Mouse (Mus musculus): ENCODE measurements around the gene Tmem190. TPM values are rescaled to one million over a fixed set of nuclear protein-coding genes. Genes with fewer than 3 reads are reported as not detected.

Gene Tmem190
- polyA plus RNA-seq, 1 experiment from 2014 or later, result not detected

GRCm38 (mm10) chr7:4743354-4743753 lies 39.4 kb upstream of the Tmem190 start:
- H3K27me3 ChIP-seq (replicated peaks; ENCODE audit: control insufficient read depth, insufficient read depth, low read length), result no peaks in the 10 kb centered on the region
- ATAC-seq (ENCODE audit: low read depth) (no peak), DNase-seq (ENCODE audit: low spot score) (no peak)
- WGBS, result 66% methylated on average over 2 of the region's 2 CpGs
- H3K9me3 ChIP-seq (ENCODE audit: control insufficient read depth, low read length), result no peaks in the 10 kb centered on the region
- no peak overlapping the region for H3K4me3 ChIP-seq (ENCODE audit: low read depth, low read length)
- no peak overlapping the region for H3K9ac ChIP-seq (ENCODE audit: low read depth, low read length)
- peaks cover 48% of the 10 kb centered on the region for H3K36me3 ChIP-seq (ENCODE audit: control insufficient read depth, insufficient read depth, low read length)
- no peak overlapping the region for H3K27ac ChIP-seq (replicated peaks; ENCODE audit: low read depth, low read length)
- H3K4me1 ChIP-seq (ENCODE audit: control insufficient read depth, insufficient read depth, low read length), result peaks cover 18% of the 10 kb centered on the region
- no peak overlapping the region for H3K4me2 ChIP-seq (ENCODE audit: low read depth, low read length)

DNA sequence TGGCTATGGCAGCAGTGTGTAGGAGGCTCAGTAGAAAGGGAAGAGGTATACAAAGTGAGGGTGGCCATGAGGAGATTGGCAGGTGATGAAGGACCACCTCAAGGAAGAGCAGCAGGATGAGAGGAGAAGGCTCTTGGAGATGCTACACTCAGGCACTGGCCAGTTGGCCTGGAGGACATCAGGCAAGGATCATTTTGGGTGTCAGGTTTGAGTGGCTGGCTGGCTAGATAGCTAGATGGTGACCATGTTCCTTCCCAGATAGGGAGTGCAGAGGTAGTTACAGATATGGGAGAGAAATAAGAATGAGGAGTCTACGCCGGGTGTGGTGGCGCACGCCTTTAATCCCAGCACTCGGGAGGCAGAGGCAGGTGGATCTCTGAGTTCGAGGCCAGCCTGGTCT lies 37.9 kb upstream of the Tmem190 start:
- Histone ChIP-seq H3K36me3 (ENCODE audit: control insufficient read depth, insufficient read depth, low read length) (peaks cover 48% of the 10 kb centered on the region), H3K4me1 (ENCODE audit: control insufficient read depth, insufficient read depth, low read length) (peaks cover 13% of the 10 kb centered on the region)
- ATAC-seq (ENCODE audit: low read depth), result no peak

GRCm38 (mm10) chr7:4746326-4746980 lies 36.3 kb upstream of the Tmem190 start:
- H3K9me3 ChIP-seq (ENCODE audit: control insufficient read depth, low read length), result no peaks in the 10 kb centered on the region
- no peak overlapping the region for H3K9ac ChIP-seq (ENCODE audit: low read depth, low read length)
- ATAC-seq (ENCODE audit: low read depth) (no peak), DNase-seq (ENCODE audit: low spot score) (no peak)
- no peak overlapping the region for H3K27ac ChIP-seq (replicated peaks; ENCODE audit: low read depth, low read length)
- peaks cover 5% of the 10 kb centered on the region; the same call in 1 of the 2 replicates for H3K4me1 ChIP-seq (ENCODE audit: control insufficient read depth, insufficient read depth, low read length)
- H3K4me3 ChIP-seq (ENCODE audit: low read depth, low read length), result no peak overlapping the region
- no peak overlapping the region for H3K4me2 ChIP-seq (ENCODE audit: low read depth, low read length)
- no peaks in the 10 kb centered on the region for H3K27me3 ChIP-seq (replicated peaks; ENCODE audit: control insufficient read depth, insufficient read depth, low read length)
- 82% methylated on average over 22 of the region's 22 CpGs for WGBS
- H3K36me3 ChIP-seq (ENCODE audit: control insufficient read depth, insufficient read depth, low read length), result peaks cover 48% of the 10 kb centered on the region

More for the DNA sequence above, 37.9 kb upstream of the Tmem190 start:
- H3K27ac ChIP-seq (replicated peaks; ENCODE audit: low read depth, low read length), result no peak overlapping the region
- H3K27me3 ChIP-seq (replicated peaks; ENCODE audit: control insufficient read depth, insufficient read depth, low read length), result no peaks in the 10 kb centered on the region
- no peak overlapping the region for H3K4me2 ChIP-seq (ENCODE audit: low read depth, low read length)
- 95% methylated on average over 6 of the region's 6 CpGs for WGBS
- no peak overlapping the region for H3K9ac ChIP-seq (ENCODE audit: low read depth, low read length)
- no peaks in the 10 kb centered on the region for H3K9me3 ChIP-seq (ENCODE audit: control insufficient read depth, low read length)
- DNase-seq (ENCODE audit: low spot score), result no peak
- H3K4me3 ChIP-seq (ENCODE audit: low read depth, low read length), result no peak overlapping the region

DNA sequence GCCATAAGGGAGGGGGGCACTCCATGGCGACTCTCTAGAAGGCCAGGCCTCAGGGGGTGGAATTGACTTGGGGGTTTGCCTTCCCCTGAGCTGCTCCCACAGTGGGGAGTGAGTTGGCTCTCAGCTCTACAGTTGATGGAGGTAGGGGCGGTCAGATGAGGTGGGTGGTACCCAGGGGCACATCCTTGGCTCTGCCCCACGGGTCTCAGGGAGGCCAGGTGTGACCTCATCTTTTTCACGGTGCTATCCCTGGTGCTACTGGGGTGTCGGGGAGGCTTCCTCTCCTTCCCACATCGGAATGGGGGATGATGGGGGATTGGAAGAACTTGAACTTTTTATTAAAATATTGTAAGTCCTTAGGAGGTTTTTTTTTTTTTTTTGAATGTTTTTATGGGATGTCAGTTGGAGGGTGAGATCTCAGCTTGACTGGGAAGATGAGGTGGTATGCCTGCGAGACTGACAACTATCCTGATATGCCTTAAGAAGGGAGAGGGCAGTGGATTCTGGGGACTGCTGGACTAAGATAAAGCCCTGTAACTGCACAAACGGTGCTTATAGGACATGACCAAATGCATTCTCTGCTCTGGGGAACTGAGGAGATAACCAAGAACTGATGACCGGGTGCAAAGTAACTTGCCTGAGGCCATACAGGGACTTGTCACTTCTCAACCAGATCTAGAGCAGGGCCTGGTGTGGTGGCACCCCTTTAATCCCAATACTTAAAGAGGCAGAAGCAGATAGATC lies 35.4 kb upstream of the Tmem190 start:
- 79% methylated on average over 8 of the region's 9 CpGs for WGBS
- H3K4me3 ChIP-seq (ENCODE audit: low read depth, low read length), result no peak overlapping the region
- no peak overlapping the region for H3K9ac ChIP-seq (ENCODE audit: low read depth, low read length)
- peaks cover 9% of the 10 kb centered on the region for H3K4me1 ChIP-seq (ENCODE audit: control insufficient read depth, insufficient read depth, low read length)
- no peak overlapping the region for H3K4me2 ChIP-seq (ENCODE audit: low read depth, low read length)
- H3K36me3 ChIP-seq (ENCODE audit: control insufficient read depth, insufficient read depth, low read length), result peaks cover 42% of the 10 kb centered on the region
- no peaks in the 10 kb centered on the region for H3K9me3 ChIP-seq (ENCODE audit: control insufficient read depth, low read length)
- H3K27ac ChIP-seq (replicated peaks; ENCODE audit: low read depth, low read length), result no peak overlapping the region
- no peak for DNase-seq (ENCODE audit: low spot score)
- ATAC-seq (ENCODE audit: low read depth), result no peak
- no peaks in the 10 kb centered on the region for H3K27me3 ChIP-seq (replicated peaks; ENCODE audit: control insufficient read depth, insufficient read depth, low read length)

DNA sequence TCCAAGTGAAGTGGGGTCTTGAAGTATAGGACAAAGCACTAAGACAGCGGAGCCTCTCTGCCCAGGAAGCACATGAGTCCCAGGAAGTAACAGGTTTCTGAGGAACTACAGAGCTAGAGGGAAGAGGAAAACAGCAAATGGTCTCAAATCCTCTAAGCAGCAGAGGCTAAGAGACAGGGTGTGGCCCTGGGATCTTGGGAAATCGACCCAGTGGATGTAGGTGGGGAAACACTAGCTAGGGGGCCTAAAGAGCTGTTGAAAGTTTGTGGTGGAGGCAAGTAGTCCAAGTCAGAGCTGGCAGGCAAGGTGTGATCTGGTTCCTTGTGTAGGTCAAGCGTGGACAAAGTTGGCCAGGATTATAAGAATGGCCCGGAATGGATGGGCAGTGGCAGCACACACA lies 34.4 kb upstream of the Tmem190 start:
- H3K9me3 ChIP-seq (ENCODE audit: control insufficient read depth, low read length), result no peaks in the 10 kb centered on the region
- DNase-seq (ENCODE audit: low spot score), result no peak
- WGBS, result 83% methylated on average over 4 of the region's 4 CpGs

GRCm38 (mm10) chr7:4749169-4749568 lies 33.6 kb upstream of the Tmem190 start:
- WGBS, result 80% methylated on average over 2 of the region's 2 CpGs

More for the DNA sequence above, 34.4 kb upstream of the Tmem190 start:
- peaks cover 14% of the 10 kb centered on the region for H3K4me1 ChIP-seq (ENCODE audit: control insufficient read depth, insufficient read depth, low read length)
- no peak overlapping the region for H3K27ac ChIP-seq (replicated peaks; ENCODE audit: low read depth, low read length)
- H3K4me3 ChIP-seq (ENCODE audit: low read depth, low read length), result no peak overlapping the region
- no peaks in the 10 kb centered on the region for H3K27me3 ChIP-seq (replicated peaks; ENCODE audit: control insufficient read depth, insufficient read depth, low read length)
- ATAC-seq (ENCODE audit: low read depth), result no peak
- H3K9ac ChIP-seq (ENCODE audit: low read depth, low read length), result no peak overlapping the region
- no peak overlapping the region for H3K4me2 ChIP-seq (ENCODE audit: low read depth, low read length)
- peaks cover 32% of the 10 kb centered on the region for H3K36me3 ChIP-seq (ENCODE audit: control insufficient read depth, insufficient read depth, low read length)

DNA sequence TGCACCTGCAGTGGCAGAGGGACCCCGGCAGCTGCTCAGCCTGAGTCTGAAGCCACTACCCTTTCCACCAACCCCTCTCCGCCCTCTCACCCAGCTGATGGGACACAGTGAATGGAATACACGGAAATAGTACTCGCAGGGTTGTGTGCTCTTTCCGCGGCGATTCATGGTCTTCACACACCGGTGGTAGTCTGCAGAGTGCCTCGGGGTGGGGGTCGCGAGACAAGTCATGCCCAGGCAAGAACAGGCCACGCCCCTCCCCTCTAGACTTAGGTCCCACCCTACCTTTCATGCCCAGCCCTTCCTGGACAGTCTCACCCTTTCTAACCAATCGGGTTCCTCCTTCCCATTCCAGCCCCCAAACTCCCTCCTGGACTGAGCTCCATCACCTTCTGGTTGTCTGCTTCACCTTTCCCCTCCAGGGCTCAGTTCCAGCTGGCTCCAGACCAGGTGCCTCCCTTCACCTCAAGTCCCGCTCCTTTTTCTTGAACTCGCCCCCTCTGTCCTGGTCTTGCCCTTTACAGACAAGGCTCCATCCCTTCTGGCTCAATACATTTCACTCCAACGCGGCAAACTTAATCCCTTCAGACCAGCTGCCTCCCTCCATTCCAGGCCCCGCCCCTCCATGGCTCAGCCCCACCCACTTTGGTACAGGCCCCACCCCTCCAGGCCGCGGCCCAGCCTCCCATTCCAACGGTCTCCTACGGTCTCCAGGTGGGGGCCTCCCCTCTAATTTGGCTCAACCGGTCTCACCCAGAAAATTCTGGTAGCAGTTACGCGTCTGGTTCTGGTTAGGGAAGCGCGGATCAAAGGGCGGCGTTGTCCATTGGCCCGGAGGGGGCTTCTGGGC lies 30.5 kb upstream of the Tmem190 start:
- whole genome bisulfite sequencing, result 2% methylated on average over 28 of the region's 30 CpGs
- H3K36me3 ChIP-seq (ENCODE audit: control insufficient read depth, insufficient read depth, low read length), result 0 out of 2 replicates have a peak, but pooled peaks cover under 1% of the 10 kb centered on the region
- H3K4me1 ChIP-seq (ENCODE audit: control insufficient read depth, insufficient read depth, low read length), result peaks cover 14% of the 10 kb centered on the region
- DNase-seq (ENCODE audit: low spot score), result peak; percentile 57
- peak overlapping the region; percentile 41 for H3K4me3 ChIP-seq (ENCODE audit: low read depth, low read length)
- peak overlapping the region; percentile 26 for H3K9ac ChIP-seq (ENCODE audit: low read depth, low read length)
- peak overlapping the region; percentile 53 for H3K27ac ChIP-seq (replicated peaks; ENCODE audit: low read depth, low read length)
- no peaks in the 10 kb centered on the region for H3K27me3 ChIP-seq (replicated peaks; ENCODE audit: control insufficient read depth, insufficient read depth, low read length)
- peak overlapping the region; percentile 63 for H3K4me2 ChIP-seq (ENCODE audit: low read depth, low read length)
- peak; percentile 78 for ATAC-seq (ENCODE audit: low read depth)
- H3K9me3 ChIP-seq (ENCODE audit: control insufficient read depth, low read length), result no peaks in the 10 kb centered on the region

More at GRCm38 (mm10) chr7:4749169-4749568, 33.6 kb upstream of the Tmem190 start:
- H3K4me2 ChIP-seq (ENCODE audit: low read depth, low read length), result no peak overlapping the region
- peaks cover 14% of the 10 kb centered on the region for H3K4me1 ChIP-seq (ENCODE audit: control insufficient read depth, insufficient read depth, low read length)
- H3K36me3 ChIP-seq (ENCODE audit: control insufficient read depth, insufficient read depth, low read length), result peaks cover 25% of the 10 kb centered on the region
- no peak overlapping the region for H3K27ac ChIP-seq (replicated peaks; ENCODE audit: low read depth, low read length)
- H3K9ac ChIP-seq (ENCODE audit: low read depth, low read length), result no peak overlapping the region
- no peak overlapping the region for H3K4me3 ChIP-seq (ENCODE audit: low read depth, low read length)
- no peaks in the 10 kb centered on the region for H3K9me3 ChIP-seq (ENCODE audit: control insufficient read depth, low read length)
- ATAC-seq (ENCODE audit: low read depth) (no peak), DNase-seq (ENCODE audit: low spot score) (no peak)
- no peaks in the 10 kb centered on the region for H3K27me3 ChIP-seq (replicated peaks; ENCODE audit: control insufficient read depth, insufficient read depth, low read length)

DNA sequence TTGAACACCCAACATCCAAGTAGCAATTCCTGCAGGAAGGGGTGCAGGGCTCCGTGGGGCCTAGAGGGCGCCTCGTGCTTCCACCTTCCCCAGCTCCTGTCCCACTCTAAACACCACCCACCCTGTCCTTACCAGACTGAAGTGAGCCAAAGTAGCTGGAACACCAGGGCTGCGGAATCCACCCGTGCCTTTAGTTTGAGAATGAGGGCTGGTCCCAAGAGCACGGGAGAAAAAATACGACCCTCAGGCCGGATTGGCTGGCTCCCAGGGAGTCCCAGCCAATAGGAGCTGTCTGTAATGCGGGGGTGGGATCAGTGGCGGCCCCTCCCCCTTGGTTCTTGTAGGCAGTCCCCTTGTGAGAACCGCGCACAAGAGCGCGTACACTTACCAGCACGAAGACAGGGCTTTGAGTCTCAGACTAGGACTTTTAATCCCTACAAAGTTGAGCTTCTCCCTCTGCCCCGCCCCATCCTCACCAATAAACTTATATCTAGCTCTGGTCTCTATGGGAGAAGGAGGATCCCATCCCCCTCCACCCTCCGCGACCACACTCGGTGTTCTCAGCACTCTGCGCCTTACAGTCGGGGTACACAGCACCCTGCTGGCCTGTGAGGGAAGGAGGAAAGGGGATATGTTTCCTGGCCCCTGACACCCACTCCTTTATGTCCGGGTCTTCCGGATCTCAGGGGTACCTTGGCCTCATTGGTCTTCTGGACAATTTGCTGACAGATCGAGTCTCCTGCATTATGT lies 29.7 kb upstream of the Tmem190 start, which contains the start of gene Cox6b2:
Gene Cox6b2, minus strand, starts transcription at position 274 of the 750 bp plus-strand sequence.
- no peaks in the 10 kb centered on the region for H3K27me3 ChIP-seq (replicated peaks; ENCODE audit: control insufficient read depth, insufficient read depth, low read length)
- peaks cover 14% of the 10 kb centered on the region for H3K4me1 ChIP-seq (ENCODE audit: control insufficient read depth, insufficient read depth, low read length)
- H3K9me3 ChIP-seq (ENCODE audit: control insufficient read depth, low read length), result no peaks in the 10 kb centered on the region
- peak within 1 kb of the TSS; percentile 41 for H3K4me3 ChIP-seq (ENCODE audit: low read depth, low read length)
- WGBS, result 4% methylated on average over 24 of the region's 24 CpGs
- peak within 1 kb of the TSS; percentile 53 for H3K27ac ChIP-seq (replicated peaks; ENCODE audit: low read depth, low read length)
- H3K9ac ChIP-seq (ENCODE audit: low read depth, low read length), result peak within 1 kb of the TSS; percentile 26
- ATAC-seq (ENCODE audit: low read depth) (peak; percentile 94), DNase-seq (ENCODE audit: low spot score) (peak; percentile 97)
- no peaks in the 10 kb centered on the region for H3K36me3 ChIP-seq (ENCODE audit: control insufficient read depth, insufficient read depth, low read length)
- peak within 1 kb of the TSS; percentile 63 for H3K4me2 ChIP-seq (ENCODE audit: low read depth, low read length)
